Mouse (Mus musculus) frontal cortex, adult (tissue): ENCODE results near the gene Pm20d1.

Experiments
- ATAC-seq: cut with Nextera tagmentation; 2 replicates; pipeline ENCODE4 v1.9.2; 2017; ENCODE audit warnings: mild to moderate bottlenecking, moderate library complexity, mixed read lengths; ENCODE audit not compliant: low TSS enrichment

Pm20d1 gene

DNA sequence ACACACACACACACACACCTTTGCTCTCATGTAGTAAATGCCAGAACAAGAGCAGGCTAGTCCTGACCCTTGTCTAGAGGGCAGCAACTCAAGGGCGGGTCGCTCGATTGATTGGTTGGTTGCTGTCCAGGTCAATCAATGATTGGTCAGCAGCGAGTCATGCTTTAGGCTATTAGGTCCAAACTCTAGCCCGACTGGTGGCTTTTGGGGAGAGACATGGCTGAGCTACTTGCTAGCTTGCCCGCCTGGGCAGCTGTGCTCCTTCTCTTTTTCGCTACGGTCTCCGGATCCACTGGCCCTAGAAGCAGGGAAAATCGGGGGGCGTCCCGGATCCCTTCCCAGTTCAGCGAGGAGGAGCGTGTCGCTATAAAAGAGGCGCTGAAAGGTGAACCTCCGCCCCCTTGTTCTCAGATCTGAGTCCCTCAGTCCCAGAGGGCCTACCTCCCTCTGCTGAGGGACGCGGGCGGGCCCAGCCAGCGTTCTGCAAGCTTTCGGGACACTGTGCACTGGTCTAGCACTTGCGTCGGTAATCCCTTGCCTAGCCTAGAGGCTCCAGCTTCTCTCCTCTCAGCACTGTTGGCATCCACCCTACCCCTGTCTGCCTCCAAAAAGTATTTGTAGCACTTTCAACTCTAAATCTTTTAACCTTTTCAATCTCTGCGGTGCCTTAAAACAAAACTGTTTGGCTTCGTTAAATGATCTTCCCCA is at the start of gene Pm20d1:
Pm20d1 (plus strand) TSS at position 180 of the 708 bp plus-strand sequence.
- peak; percentile 83 for ATAC-seq

DNA sequence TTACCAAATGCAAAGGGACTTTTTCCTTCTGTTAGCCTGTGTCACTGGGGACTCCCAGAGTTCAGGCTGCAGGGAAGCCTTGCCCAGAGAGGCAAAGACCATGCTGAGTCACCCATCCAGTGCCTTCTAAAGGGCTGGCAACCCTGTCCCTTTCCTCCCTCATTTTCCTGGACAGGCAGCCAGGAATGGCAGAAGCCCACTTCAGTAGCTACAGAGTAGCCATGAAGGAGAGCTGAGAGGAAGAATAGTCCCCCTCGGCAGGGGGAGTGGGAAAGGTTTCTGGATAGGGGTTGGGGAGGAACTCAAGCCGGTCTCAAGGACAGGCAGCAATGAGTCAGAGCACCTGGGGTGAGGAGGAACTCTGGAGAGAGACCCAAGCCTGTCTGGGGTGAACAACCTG is 49.4 kb upstream of the Pm20d1 start:
- no peak for ATAC-seq

DNA sequence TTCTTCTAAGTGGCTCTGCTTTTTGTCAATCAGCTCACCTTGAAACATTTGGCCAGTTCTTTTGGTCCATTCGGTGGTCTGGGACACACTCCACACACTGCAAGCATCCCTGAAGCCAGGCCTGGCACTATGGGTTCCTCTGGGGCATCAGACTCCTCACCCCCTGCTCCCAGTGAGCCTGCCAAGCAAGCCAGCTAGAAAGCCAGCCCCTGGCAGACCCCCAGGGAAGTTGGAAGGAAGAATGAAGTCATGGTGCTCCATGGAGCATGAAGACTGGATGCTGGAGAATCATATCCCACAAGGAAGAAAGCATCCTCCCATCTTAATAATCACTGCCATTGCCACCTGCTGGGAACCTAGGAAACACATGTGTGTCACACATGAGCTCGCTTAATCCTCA is 48.5 kb upstream of the Pm20d1 start:
- ATAC-seq: no peak

DNA sequence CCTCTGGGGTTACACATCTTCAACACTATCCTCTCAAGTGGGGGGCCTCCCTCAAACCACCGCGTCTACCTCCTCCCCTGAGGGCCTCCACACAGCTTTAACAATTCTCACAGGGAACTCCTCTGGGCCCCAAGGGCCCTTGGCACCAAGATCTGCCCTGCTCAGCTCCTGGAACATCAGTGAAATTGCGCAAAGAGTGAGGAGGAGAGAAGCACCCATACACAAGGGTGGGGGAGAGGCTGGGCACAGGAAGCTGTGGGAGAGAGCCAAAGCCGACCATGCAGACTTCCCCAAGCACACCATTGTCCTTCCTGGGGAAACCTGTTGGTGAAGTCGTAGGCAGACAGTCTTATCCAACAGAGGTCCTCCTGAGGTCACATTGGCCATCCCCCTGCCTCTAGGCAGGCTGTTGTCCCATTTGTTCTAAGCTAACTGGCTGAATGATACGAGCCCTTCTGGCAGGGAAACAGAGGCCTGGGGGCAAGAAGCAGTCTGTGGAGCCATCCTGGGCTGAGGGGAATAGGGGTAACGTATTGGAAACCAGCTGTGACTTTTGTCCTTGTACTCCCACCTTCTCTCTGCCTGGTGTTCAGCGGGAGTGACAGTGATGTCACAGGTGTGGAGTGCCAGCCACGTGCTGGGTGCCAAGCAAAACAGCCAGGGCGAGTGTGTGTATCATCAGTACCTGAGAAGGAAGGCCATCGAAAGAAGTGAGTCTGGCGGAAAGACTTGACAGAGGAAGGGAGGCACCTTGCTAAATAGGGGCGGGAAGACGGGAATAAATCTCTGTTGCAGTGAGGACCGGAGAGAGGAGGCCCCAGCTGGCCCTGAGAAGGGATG is 47.3 kb upstream of the Pm20d1 start:
- no peak for ATAC-seq

DNA sequence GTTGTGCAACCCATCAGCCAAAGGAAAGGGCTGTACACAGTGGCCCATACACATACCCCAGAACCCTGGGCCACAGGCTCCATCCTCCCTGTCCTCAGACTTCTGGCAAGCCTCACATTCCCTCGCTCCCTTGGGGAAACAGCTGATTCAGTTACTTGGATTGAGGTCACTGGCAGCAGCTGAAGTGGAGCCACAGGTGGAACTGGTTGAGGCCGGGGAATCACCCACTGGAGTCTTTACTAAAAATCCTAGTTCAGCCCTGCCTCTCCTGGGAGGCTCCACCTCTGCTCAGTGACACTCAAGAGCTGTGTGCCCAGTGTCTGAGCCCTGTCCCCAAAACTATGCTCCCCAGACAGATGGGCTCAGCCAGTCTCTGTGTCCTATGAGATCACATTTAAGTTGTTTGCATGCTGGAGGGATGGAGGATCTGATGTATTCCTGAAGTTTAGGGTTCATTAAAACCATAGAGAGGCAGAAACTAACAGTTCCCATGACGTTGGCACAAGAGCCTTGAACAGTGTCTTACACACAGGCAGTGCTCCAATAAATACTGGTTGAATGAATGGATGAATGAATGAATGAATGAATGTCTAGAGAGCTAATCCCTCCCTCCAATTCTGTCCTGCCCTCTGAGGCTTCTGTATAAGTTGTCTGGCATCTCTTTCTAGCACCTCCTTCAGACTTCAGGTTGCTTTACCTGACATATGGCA is 45.8 kb upstream of the Pm20d1 start:
- 0 out of 2 replicates have a peak, but pooled peaks have one; percentile 7 for ATAC-seq

DNA sequence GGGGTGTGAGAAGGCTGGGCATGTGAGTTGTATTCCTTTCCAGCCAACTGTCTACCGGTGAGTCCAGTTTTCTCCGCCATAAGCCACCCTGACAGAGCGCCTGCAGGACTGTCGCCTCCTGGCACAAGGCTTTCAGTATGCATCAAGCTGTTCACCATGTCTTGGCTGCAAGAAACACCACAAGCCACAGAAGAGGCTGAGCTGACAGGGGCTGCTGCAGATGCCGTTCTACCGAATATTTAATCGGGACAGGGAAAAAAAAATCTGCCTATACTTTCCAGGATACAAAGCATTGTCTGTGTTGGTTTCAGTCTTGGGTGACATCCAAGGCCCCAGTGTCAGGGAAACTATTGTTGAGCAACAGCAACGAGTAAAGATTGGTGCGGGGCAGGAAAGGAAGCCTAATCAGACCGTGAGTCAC is 45.3 kb upstream of the Pm20d1 start:
- ATAC-seq: peak; percentile 25; the same call in 1 of the 2 replicates

DNA sequence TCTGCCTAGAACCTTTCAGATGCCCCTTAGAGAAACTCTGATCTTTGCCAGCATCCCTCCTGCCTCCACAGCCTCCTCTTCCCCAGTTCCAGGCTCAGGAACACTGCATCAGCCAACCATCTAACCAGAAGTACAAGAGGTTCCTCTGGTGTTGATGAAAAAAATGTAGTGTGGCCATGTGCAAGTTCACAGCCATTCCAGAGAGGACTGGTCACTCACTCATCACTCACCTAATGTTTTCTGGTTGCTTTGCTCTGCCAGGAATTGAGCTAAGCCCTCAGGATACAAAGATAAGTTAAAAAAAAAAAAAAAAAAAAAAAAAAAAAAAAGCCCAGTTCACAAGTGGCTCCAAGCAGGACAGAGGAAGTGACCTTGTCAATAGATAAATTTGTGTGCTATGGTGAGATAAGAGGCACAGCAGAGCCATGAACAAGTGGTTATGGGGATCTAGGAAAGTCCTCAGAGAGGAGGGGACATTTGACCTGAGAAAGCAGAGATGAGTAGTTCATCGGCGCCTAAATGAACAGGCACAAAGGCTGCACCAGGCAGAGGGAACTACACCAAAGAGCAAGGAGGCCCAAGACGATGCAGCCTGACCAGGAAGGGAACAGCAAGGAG is 42.9 kb upstream of the Pm20d1 start:
- ATAC-seq: no peak

DNA sequence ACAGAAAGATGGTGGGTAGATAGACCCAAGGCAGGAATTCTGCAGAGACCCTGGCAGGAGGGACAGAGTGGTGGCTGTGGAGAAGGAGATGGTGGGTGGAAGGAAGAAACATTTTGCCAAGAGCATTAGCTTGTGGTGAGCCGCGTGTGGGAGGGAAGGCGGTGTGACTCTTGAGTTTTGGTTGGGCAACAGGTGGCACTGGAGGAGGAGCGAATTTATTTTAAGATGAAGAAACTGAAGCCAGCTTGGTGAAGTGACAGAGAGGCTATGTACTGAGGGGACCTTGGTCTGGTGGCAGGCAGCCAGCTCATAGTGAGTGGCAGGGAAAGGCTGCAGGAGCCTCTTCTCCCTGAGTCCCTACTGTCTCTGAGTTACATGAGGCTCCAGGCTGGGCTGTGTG is 42.3 kb upstream of the Pm20d1 start:
- peak; percentile 75 for ATAC-seq

DNA sequence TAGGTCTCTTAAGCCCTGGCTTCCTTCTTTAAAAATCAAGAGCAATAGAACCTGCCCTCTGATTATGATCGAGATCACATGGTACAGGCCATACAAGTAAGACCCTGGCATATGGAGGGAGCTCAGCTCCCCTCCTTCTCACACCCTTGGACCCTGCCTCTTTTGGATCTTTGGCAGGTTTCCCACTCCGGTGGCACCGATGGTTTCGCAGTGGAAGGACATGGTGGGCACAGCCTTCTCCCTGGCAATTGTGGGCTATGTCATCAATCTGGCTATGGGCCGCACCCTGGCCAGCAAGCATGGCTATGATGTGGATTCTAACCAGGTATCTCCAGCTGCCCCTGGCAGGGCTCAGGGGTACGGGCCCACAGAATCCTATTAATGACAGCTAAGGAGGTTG is 40.0 kb upstream of the Pm20d1 start:
- no peak for ATAC-seq

DNA sequence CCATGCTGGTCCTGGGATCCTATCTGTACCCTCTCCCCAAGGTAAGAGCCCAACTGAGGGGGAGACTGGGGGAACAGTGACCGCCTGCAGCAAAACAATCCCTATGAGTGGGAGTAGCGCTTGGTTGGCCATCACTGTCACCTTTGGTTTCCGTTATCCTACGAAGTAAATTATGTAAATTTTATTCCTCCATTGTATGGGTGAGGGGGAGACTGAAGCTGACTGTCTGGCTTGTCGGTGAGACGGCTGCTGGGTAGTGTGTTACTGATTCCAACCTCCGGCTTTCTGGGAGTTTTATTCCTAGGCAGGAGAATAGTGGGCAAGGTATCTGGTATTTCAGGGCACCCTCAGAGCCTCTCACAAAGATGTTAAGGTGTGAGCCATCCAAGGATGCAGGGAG is 38.4 kb upstream of the Pm20d1 start:
- no peak for ATAC-seq

DNA sequence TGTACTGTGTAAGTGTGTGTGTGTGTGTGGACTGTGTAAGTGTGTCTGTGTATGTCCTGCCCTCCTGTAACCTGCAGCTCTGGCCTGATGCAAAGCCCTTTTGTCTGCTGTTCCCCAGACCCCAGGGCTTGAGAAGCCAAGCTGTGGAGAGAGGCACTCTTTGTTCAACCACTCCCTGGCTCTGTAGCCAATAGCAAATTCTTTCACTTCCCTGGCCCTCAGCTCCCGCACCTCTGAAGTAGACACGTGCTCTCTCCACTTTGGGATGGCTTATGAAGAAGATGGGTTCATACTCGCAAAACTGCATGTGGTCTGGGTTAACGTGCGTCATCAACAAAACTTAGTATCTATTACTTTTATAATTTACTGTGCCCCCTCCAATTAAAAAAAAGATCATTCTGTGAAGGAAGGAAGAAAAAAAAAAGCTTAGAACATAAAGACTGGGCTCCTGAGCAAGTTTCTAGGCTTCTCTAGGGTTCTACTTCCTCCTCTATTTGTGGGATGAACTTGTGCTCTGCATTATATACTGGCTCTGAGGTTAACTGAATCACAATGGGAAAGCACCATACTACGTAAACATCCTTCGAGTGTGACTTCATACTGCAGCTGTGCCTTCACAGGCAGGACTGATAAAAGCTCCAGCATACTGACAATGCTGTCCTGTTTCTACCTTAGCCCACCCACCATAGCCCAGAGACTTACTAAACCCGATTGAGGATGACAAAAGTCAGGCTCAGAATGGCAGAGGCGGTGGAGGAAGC is 37.3 kb upstream of the Pm20d1 start:
- ATAC-seq: no peak

DNA sequence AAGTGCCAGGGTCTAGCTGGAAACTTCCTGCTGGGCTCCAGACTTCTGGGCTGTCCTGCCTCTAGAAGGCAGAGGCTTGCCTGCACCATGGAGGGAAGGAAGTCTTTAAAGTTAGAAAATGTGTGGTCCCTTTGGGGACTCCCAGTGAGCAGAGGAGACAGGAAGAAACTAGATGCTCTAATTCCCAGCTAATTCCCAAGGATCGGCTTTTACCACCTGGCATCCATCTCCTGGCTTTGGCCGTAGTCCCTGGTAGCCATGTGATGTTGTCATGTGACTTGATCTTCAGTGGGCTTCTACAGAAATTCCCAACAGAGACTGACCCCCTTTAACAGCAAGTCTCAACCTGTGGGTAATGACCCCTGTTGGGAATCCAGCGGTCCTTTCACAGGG is 36.8 kb upstream of the Pm20d1 start:
- ATAC-seq: no peak

DNA sequence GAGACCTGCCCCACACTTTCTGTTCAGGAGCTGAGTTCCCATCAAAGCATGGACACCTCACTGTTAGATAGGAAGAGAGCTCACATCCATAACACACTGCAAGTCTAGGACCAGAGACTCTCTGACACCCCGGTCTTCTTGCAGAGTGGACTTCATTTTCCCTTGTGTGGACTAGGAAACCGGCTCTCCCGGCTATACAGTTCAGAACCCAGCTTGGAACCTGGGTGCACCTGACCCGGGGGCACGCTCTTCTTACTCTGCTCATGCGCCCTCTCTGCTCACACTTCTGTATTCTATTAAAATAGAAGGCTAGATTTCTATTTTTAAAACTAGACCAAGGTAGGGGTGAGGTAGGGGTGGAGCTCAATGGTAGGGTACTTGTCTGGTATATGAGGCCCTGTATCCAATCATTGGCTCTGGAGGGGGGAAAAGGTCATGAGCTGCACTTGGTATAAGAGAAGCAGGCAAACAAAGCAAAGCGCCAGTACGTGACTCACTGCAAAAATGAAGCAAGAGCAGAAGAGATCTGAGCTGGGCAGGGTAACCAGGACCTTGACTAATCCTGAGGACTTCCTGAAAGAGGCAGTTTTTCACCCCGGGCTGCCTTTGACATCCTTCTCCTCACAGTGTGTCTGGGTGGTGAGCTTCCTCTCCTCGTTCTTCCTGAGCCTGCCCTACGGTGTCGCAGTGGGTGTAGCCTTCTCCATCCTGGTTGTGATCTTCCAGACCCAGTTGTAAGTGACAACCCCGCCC is 35.9 kb upstream of the Pm20d1 start:
- no peak for ATAC-seq

DNA sequence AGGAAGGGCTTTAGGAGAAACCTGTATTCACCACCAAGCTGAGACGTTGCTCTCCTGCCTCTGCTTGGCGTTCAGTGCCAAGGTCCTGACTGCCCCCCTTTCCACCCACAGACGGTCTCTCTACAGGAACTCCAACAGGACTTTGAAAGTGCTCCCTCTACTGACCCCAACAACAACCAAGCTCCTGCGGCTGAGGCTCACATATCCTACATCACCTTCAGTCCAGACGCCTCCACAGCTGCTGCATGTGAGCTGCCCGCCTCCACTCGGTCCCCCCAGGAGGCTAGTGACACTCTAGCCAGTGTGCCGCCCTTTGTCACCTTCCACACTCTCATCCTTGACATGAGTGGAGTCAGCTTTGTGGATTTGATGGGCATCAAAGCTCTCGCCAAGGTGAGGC is 33.5 kb upstream of the Pm20d1 start:
- no peak for ATAC-seq

DNA sequence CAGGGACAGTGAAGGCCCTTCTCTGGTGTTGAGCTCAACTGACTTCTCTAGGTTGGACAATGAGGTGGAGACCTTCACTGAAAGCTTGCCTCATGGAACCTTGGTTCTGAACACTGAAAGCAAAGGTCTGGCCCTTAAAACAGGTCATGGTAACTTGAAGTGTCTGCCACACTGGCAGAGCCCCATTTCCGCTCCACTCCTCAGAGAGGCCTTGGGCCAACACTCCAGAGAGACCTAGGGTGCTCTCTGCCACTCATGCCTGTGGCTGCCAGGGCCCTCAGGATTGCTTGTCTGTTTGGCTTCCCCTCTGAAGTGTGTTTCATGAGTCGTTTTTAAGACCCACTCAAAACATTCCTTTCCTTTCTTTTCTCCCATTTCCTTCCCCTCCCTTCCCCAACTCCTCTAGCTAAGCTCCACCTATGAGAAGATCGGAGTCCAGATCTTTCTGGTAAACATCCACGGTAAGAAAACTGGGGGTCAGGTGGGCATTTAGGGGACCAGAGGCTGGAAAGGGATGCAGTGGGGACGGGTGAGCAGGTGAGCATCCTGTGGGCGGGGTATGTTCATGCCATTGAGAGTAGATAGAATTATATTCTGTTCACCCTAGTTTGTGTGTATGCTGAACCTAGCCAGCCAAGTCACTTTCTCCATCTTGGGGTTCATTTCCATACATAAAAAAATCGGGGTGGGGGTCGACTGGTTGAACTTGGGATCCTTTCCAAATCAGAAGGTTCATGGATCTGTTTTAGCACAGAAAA is 32.4 kb upstream of the Pm20d1 start:
- ATAC-seq: no peak

DNA sequence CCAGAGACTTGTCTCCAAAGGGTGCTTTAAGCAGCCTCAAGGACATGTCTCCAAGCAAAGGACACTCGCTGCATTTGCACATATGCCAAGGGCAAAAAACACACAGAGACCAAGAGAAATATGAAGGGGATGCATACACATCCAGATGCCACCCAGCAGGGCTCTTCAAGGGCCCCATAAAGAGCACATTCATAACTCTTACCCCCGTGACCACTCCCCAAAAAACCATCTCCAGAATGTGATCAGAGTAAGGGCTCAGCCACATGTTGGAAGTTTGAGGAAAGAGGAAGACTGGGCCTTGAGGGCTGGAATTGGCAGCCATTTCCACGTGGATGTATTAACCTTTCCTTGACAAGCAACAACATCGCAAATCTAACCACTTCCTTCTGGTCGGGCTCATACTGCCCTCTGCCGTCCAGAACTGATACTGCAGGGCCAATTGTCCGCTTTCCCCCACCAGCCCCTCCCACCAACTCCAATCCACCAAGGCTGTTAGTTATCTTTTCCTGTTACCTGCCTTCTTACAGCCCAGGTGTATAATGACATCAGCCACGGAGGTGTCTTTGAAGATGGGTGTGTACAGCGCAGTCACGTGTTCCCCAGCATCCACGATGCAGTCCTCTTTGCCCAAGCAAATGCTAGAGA is 31.7 kb upstream of the Pm20d1 start:
- ATAC-seq: peak; percentile 70

DNA sequence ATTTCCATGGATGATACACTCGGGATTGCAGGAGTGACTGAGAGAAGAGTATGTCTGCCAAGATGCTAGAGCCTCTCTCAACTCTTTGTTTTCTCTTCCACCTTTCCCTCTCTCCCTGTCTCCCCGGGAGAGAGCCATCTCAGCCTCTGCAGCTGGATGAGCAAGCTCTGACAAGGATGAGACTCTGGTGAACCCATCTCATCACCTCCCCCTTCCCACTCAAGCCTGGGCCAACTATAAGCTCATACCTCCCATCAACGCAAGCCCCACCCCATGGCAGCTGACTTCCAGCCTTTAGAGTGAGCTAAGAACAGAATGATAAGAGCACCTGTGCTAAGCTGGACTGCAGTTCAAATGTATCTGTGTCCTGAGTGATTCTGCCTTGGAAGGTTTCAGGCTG is 27.9 kb upstream of the Pm20d1 start:
- ATAC-seq: no peak

DNA sequence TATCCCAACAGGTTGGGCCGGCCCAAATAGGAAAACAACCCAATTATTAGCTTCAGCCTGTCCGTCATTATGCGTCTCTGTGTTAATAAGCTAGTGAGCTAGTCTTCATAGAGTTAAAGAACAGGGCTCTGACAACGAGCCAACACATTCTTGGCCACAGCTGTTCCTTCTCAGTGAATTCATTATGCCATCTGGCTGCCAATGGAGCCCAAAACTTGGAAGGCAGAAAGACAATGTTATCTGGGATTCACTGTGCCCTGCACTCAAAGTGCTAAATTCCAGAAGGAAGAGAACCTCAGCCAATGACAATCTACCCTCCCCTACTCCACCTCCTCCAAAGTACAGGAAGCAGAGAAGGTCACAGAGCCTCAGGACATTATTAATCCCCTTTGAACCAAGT is 26.5 kb upstream of the Pm20d1 start:
- peak; percentile 96 for ATAC-seq

DNA sequence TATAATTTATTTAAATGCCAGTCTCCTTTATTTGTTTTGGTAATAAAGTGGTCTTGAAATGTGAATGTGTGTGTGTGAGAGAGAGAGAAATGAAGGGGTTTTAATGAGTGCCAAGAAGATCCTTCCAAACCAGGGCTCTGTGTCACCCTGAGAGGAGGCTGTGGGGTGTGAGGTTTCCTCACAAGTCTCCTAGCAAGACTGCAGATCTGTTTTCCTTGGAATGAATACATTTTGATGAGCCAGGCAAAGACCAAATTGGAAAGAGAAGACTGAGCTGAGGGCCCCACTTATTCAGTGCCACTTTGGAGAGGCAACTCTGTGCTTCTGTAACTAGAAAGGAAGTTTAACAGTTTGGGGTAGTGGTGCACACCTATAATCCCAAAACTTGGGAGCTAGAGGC is 25.7 kb upstream of the Pm20d1 start:
- ATAC-seq: peak; percentile 78
